Mouse (Mus musculus): ENCODE measurements around the gene Nat8f4. TPM values are rescaled to one million over a fixed set of nuclear protein-coding genes. Genes with fewer than 3 reads are reported as not detected.
"Not testable (repeated sequence)": the region's sequence is repeated elsewhere in the genome, so short reads cannot be mapped to it uniquely, and the experiment has no call there.

The Nat8f4 gene
- polyA plus RNA-seq (2012; fragmentation: generic; extraction: Trizol) = 0.04 TPM
- long read RNA-seq, experiment 1 = 0 reads
- long read RNA-seq, experiment 2 = 0 reads

- not testable (repeated sequence) for H3K4me3 ChIP-seq (ENCODE audit: insufficient read depth, poor library complexity, severe bottlenecking); H3ac ChIP-seq (ENCODE audit: control insufficient read depth, insufficient read length, low read depth); H3K36me3 ChIP-seq (ENCODE audit: control insufficient read depth, insufficient read depth); H3K79me3 ChIP-seq (ENCODE audit: low read depth); H3K79me2 ChIP-seq (ENCODE audit: control insufficient read depth, insufficient read depth)
- H3K27me3 ChIP-seq (ENCODE audit: control insufficient read depth, insufficient read depth, insufficient read length) = peaks cover 15% of the 10 kb centered on the region
These were observed at the start of gene Nat8f4 for GRCm38 (mm10) chr6:85904642-85905061. Nat8f4 (minus strand) TSS chr6:85904884.

- H3K27me3 ChIP-seq (ENCODE audit: control insufficient read depth, insufficient read depth, insufficient read length) = no peaks in the 10 kb centered on the region
- H3K4me3 ChIP-seq (ENCODE audit: insufficient read depth, poor library complexity, severe bottlenecking) = no peak overlapping the region
- peaks cover 2% of the 10 kb centered on the region for H3K79me2 ChIP-seq (ENCODE audit: control insufficient read depth, insufficient read depth)
- H3K79me3 ChIP-seq (ENCODE audit: low read depth) = peaks cover 7% of the 10 kb centered on the region
- H3ac ChIP-seq (ENCODE audit: control insufficient read depth, insufficient read length, low read depth) = no peak overlapping the region
- peaks cover 83% of the 10 kb centered on the region for H3K36me3 ChIP-seq (ENCODE audit: control insufficient read depth, insufficient read depth)
- TF ChIP-seq CEBPB (IDR thresholded peaks at IDR 0.05; ENCODE audit: low read depth) = no peak
These were observed 43.9 kb upstream of the Nat8f4 start for GRCm38 (mm10) chr6:85948549-85948948.

- TF ChIP-seq MYOG (IDR thresholded peaks at IDR 0.05; ENCODE audit: control insufficient read depth, extremely low read depth, insufficient read length) = no peak
- TF ChIP-seq MAX (IDR thresholded peaks at IDR 0.05) = no peak
- no peak for TF ChIP-seq CTCF (IDR thresholded peaks at IDR 0.05; ENCODE audit: control insufficient read depth, insufficient read depth, insufficient read length)
- no peak for TF ChIP-seq CEBPB (IDR thresholded peaks at IDR 0.05; ENCODE audit: low read depth)
- no peak for TF ChIP-seq USF1 (IDR thresholded peaks at IDR 0.05; ENCODE audit: low read depth)
- no peak for TF ChIP-seq FOSL1 (IDR thresholded peaks at IDR 0.05; ENCODE audit: insufficient read depth, low read length, poor library complexity, severe bottlenecking)
- TF ChIP-seq MYOD1 (IDR thresholded peaks at IDR 0.05; ENCODE audit: control insufficient read depth, insufficient read length, low read depth) = no peak
- peaks cover 36% of the 10 kb centered on the region for H3K36me3 ChIP-seq (ENCODE audit: control insufficient read depth, insufficient read depth)
- no peak overlapping the region for H3K4me3 ChIP-seq (ENCODE audit: insufficient read depth, poor library complexity, severe bottlenecking)
These were observed 37.8 kb upstream of the Nat8f4 start for GRCm38 (mm10) chr6:85942469-85942868.

GRCm38 (mm10) chr6:85938701-85939100 lies 34.0 kb upstream of the Nat8f4 start:
- Histone ChIP-seq H3K79me2 (ENCODE audit: control insufficient read depth, insufficient read depth) (no peaks in the 10 kb centered on the region), H3K79me3 (ENCODE audit: low read depth) (peaks cover 2% of the 10 kb centered on the region), H3ac (ENCODE audit: control insufficient read depth, insufficient read length, low read depth) (no peak overlapping the region), H3K27me3 (ENCODE audit: control insufficient read depth, insufficient read depth, insufficient read length) (no peaks in the 10 kb centered on the region), H3K36me3 (ENCODE audit: control insufficient read depth, insufficient read depth) (peaks cover 9% of the 10 kb centered on the region), H3K4me3 (ENCODE audit: insufficient read depth, poor library complexity, severe bottlenecking) (no peak overlapping the region)
- TF ChIP-seq MYOD1 (IDR thresholded peaks at IDR 0.05; ENCODE audit: control insufficient read depth, insufficient read length, low read depth) = no peak
- no peak for TF ChIP-seq MYOG (IDR thresholded peaks at IDR 0.05; ENCODE audit: control insufficient read depth, extremely low read depth, insufficient read length)
- TF ChIP-seq CEBPB (IDR thresholded peaks at IDR 0.05; ENCODE audit: low read depth) = no peak
- TF ChIP-seq FOSL1 (IDR thresholded peaks at IDR 0.05; ENCODE audit: insufficient read depth, low read length, poor library complexity, severe bottlenecking) = no peak
- TF ChIP-seq MAX (IDR thresholded peaks at IDR 0.05) = no peak
- no peak for TF ChIP-seq USF1 (IDR thresholded peaks at IDR 0.05; ENCODE audit: low read depth)
- no peak for TF ChIP-seq CTCF (IDR thresholded peaks at IDR 0.05; ENCODE audit: control insufficient read depth, insufficient read depth, insufficient read length)

More at GRCm38 (mm10) chr6:85942469-85942868, 37.8 kb upstream of the Nat8f4 start:
- Histone ChIP-seq H3K79me3 (ENCODE audit: low read depth) (peaks cover 4% of the 10 kb centered on the region), H3K79me2 (ENCODE audit: control insufficient read depth, insufficient read depth) (no peaks in the 10 kb centered on the region), H3K27me3 (ENCODE audit: control insufficient read depth, insufficient read depth, insufficient read length) (no peaks in the 10 kb centered on the region), H3ac (ENCODE audit: control insufficient read depth, insufficient read length, low read depth) (no peak overlapping the region)

- TF ChIP-seq CTCF (IDR thresholded peaks at IDR 0.05; ENCODE audit: control insufficient read depth, insufficient read depth, insufficient read length) = peak; percentile 46
- peak overlapping the region; percentile 40 for H3ac ChIP-seq (ENCODE audit: control insufficient read depth, insufficient read length, low read depth)
- peak overlapping the region; percentile 29 for H3K4me3 ChIP-seq (ENCODE audit: insufficient read depth, poor library complexity, severe bottlenecking)
- H3K79me3 ChIP-seq (ENCODE audit: low read depth); H3K36me3 ChIP-seq (ENCODE audit: control insufficient read depth, insufficient read depth); H3K27me3 ChIP-seq (ENCODE audit: control insufficient read depth, insufficient read depth, insufficient read length); H3K79me2 ChIP-seq (ENCODE audit: control insufficient read depth, insufficient read depth): not testable (repeated sequence)
These were observed 32.1 kb upstream of the Nat8f4 start for GRCm38 (mm10) chr6:85936508-85937465.

- no peaks in the 10 kb centered on the region for H3K79me3 ChIP-seq (ENCODE audit: low read depth)
- no peaks in the 10 kb centered on the region for H3K27me3 ChIP-seq (ENCODE audit: control insufficient read depth, insufficient read depth, insufficient read length)
- H3K36me3 ChIP-seq (ENCODE audit: control insufficient read depth, insufficient read depth) = no peaks in the 10 kb centered on the region
- no peak overlapping the region for H3ac ChIP-seq (ENCODE audit: control insufficient read depth, insufficient read length, low read depth)
- TF ChIP-seq FOSL1 (IDR thresholded peaks at IDR 0.05; ENCODE audit: insufficient read depth, low read length, poor library complexity, severe bottlenecking) = no peak
- no peak for TF ChIP-seq MYOG (IDR thresholded peaks at IDR 0.05; ENCODE audit: control insufficient read depth, extremely low read depth, insufficient read length)
- TF ChIP-seq MYOD1 (IDR thresholded peaks at IDR 0.05; ENCODE audit: control insufficient read depth, insufficient read length, low read depth) = no peak
- no peak for TF ChIP-seq USF1 (IDR thresholded peaks at IDR 0.05; ENCODE audit: low read depth)
- H3K4me3 ChIP-seq (ENCODE audit: insufficient read depth, poor library complexity, severe bottlenecking) = no peak overlapping the region
- no peaks in the 10 kb centered on the region for H3K79me2 ChIP-seq (ENCODE audit: control insufficient read depth, insufficient read depth)
These were observed 31.0 kb upstream of the Nat8f4 start for GRCm38 (mm10) chr6:85935646-85936045.
